Mouse (Mus musculus): ENCODE results near the gene Trim28.

GRCm38 (mm10) chr7:13043120-13043444, 44.2 kb downstream of the Trim28 start:
- TF ChIP-seq CTCF (IDR thresholded peaks at IDR 0.05; ENCODE audit: control insufficient read depth, insufficient read depth, insufficient replicate concordance, low read depth, low read length) (no peak), POLR2A (IDR thresholded peaks at IDR 0.05; ENCODE audit: control insufficient read depth, low read depth, low read length) (no peak)

Measured in testis, adult 2 months (tissue).